Mouse (Mus musculus): ENCODE data around the gene Lix1l.
A peak's percentile ranks its signal among the peaks of the same experiment; 100 is the strongest.
"Not testable (repeated sequence)": the region's sequence is repeated elsewhere in the genome, so short reads cannot be mapped to it uniquely, and the experiment has no call there.

Gene Lix1l

GRCm38 (mm10) chr3:96590657-96591056 is 10.3 kb upstream of the Lix1l start:
- DNase-seq (ENCODE audit: low spot score), result no peak

GRCm38 (mm10) chr3:96593374-96593773 is 7.6 kb upstream of the Lix1l start:
- no peak for DNase-seq (ENCODE audit: low spot score)

- peak; percentile 94 for DNase-seq (ENCODE audit: low spot score)
Observed at GRCm38 (mm10) chr3:96593790-96594560, 7.0 kb upstream of the Lix1l start, which contains the start of gene Polr3gl. Gene Polr3gl (minus strand): TSS chr3:96594181.

- no peak for DNase-seq (ENCODE audit: low spot score)
Observed at GRCm38 (mm10) chr3:96594851-96595250, 6.1 kb upstream of the Lix1l start.

GRCm38 (mm10) chr3:96595661-96596060 is 5.3 kb upstream of the Lix1l start:
- no peak for DNase-seq (ENCODE audit: low spot score)

GRCm38 (mm10) chr3:96596228-96596707 is 4.7 kb upstream of the Lix1l start, which contains the start of gene Ankrd34a:
Gene Ankrd34a (plus strand): TSS chr3:96596636.
- DNase-seq (ENCODE audit: low spot score), result no peak

GRCm38 (mm10) chr3:96596855-96597254 is 4.1 kb upstream of the Lix1l start:
- DNase-seq (ENCODE audit: low spot score), result no peak

- DNase-seq (ENCODE audit: low spot score), result peak; percentile 23
Observed at GRCm38 (mm10) chr3:96597435-96597891, 3.5 kb upstream of the Lix1l start.

GRCm38 (mm10) chr3:96598156-96599068 is 2.5 kb upstream of the Lix1l start:
- DNase-seq (ENCODE audit: low spot score), result peak; percentile 61

- no peak for DNase-seq (ENCODE audit: low spot score)
Observed at GRCm38 (mm10) chr3:96599069-96599393, 1.9 kb upstream of the Lix1l start.

GRCm38 (mm10) chr3:96599411-96599810 is 1.5 kb upstream of the Lix1l start:
- no peak for DNase-seq (ENCODE audit: low spot score)

- peak; percentile 77 for DNase-seq (ENCODE audit: low spot score)
Observed at GRCm38 (mm10) chr3:96601251-96601787, 370 bp downstream of the Lix1l start.

GRCm38 (mm10) chr3:96601941-96602703 is 1.2 kb downstream of the Lix1l start:
- peak; percentile 25 for DNase-seq (ENCODE audit: low spot score)

- no peak for DNase-seq (ENCODE audit: low spot score)
Observed at GRCm38 (mm10) chr3:96602704-96603084, 1.7 kb downstream of the Lix1l start.

- no peak for DNase-seq (ENCODE audit: low spot score)
Observed at GRCm38 (mm10) chr3:96603311-96603710, 2.4 kb downstream of the Lix1l start.

- not testable (repeated sequence) for DNase-seq (ENCODE audit: low spot score)
Observed at GRCm38 (mm10) chr3:96606007-96606406, 5.1 kb downstream of the Lix1l start.

- DNase-seq (ENCODE audit: low spot score), result no peak
Observed at GRCm38 (mm10) chr3:96606618-96607017, 5.7 kb downstream of the Lix1l start.

GRCm38 (mm10) chr3:96617941-96618340 is 17.0 kb downstream of the Lix1l start:
- no peak for DNase-seq (ENCODE audit: low spot score)

GRCm38 (mm10) chr3:96623201-96623600 is 22.3 kb downstream of the Lix1l start:
- DNase-seq (ENCODE audit: low spot score), result no peak

- peak; percentile 97 for DNase-seq (ENCODE audit: low spot score)
Observed at GRCm38 (mm10) chr3:96629729-96630600, 29.0 kb downstream of the Lix1l start, which contains the start of gene Rbm8a. Gene Rbm8a (plus strand): TSS chr3:96629933.

GRCm38 (mm10) chr3:96632058-96632457 is 31.1 kb downstream of the Lix1l start:
- DNase-seq (ENCODE audit: low spot score), result no peak
